24 mouse cellular contexts compared by ENCODE assay signal in the genomic region with DNA sequence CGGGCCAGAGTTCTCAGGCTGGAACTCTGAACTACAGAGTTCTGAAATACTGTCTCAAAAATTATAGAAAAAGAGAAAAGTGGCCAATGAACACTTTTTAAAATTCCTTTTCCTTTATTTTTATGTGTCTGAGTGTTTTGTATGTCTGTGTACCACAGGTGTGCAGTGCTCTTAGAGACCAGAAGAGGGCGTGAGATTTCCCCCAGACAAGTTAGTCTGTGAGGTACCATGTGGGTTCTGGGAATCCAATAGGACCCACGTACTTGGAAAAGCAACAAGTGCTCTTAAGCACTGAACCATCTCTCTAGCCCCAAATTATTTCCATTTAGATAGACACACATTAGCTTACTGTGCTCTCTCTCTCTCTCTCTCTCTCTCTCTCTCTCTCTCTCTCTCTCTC. TPM values are rescaled to one million over a fixed set of nuclear protein-coding genes. Genes with fewer than 3 reads are reported as not detected.
DNase-seq lines count a peak whose midpoint lies in the region; ATAC-seq and TF ChIP-seq lines count a peak whose summit lies in the region.
"Had no signal": no experiment of that assay in that cellular context is flagged by ENCODE, and none has a peak within 500 bp of the region (broad histone marks: within the 10 kb centered on the region; RNA-seq: fewer than 3 reads in every experiment).

No protein-coding gene starts in this region.

- no peak overlapping the region for H3K4me2 ChIP-seq in liver, embryonic 12.5 days
- H3K4me2 ChIP-seq: embryonic facial prominence, embryonic 13.5 days; heart, embryonic 15.5 days; hindbrain, embryonic 12.5 days; intestine, embryonic 15.5 days; limb, embryonic 12.5 days; lung, embryonic 15.5 days; neural tube, embryonic 12.5 days had no signal

- no peaks in the 10 kb centered on the region for H3K36me3 ChIP-seq in liver, adult 2 months (ENCODE audit: control insufficient read depth, insufficient read depth, low read length)
- peaks cover 4% of the 10 kb centered on the region; the same call in 1 of the 2 replicates for H3K36me3 ChIP-seq in liver, embryonic 12.5 days
- H3K36me3 ChIP-seq in E14TG2a.4 (ENCODE audit: insufficient read depth, low read length), result peaks cover 2% of the 10 kb centered on the region

- H3K9me3 ChIP-seq in liver, embryonic 12.5 days (replicated peaks), result no peaks in the 10 kb centered on the region
- no peaks in the 10 kb centered on the region for H3K9me3 ChIP-seq in E14TG2a.4 (ENCODE audit: low read length)
- H3K9me3 ChIP-seq: embryonic facial prominence, embryonic 13.5 days; heart, embryonic 15.5 days; hindbrain, embryonic 12.5 days; intestine, embryonic 15.5 days; limb, embryonic 12.5 days; lung, embryonic 15.5 days; neural tube, embryonic 12.5 days had no signal

- TF ChIP-seq POLR2A in liver, adult 2 months (IDR thresholded peaks at IDR 0.05; ENCODE audit: extremely low read depth, insufficient read depth, low read length), result no peak
- no peak for TF ChIP-seq POLR2A in brain, embryonic 14.5 days (IDR thresholded peaks at IDR 0.05; ENCODE audit: borderline replicate concordance, extremely low read depth, insufficient read depth, insufficient read length, poor library complexity, severe bottlenecking)

- peak; percentile 29; the same call in 1 of the 2 replicates for TF ChIP-seq CTCF in gastrocnemius, adult 2 months (IDR thresholded peaks at IDR 0.05)
- TF ChIP-seq CTCF in liver, adult 2 months (IDR thresholded peaks at IDR 0.05; ENCODE audit: low read depth, low read length), result 0 out of 2 replicates have a peak, but pooled peaks have one; percentile 8
- peak; percentile 92 for TF ChIP-seq CTCF in E14TG2a.4 (conservative IDR thresholded peaks at IDR 0.05; ENCODE audit: low read length)
- peak; percentile 42; the same call in 1 of the 2 replicates for TF ChIP-seq CTCF in brain, embryonic 14.5 days (IDR thresholded peaks at IDR 0.05; ENCODE audit: borderline replicate concordance, extremely low read depth, insufficient read depth, insufficient read length)

- H3K4me1 ChIP-seq in liver, adult 2 months (ENCODE audit: control insufficient read depth, insufficient read depth, low read length), result no peaks in the 10 kb centered on the region
- peaks cover 29% of the 10 kb centered on the region for H3K4me1 ChIP-seq in liver, embryonic 12.5 days
- H3K4me1 ChIP-seq in E14TG2a.4 (replicated peaks; ENCODE audit: low read depth, low read length), result peaks cover 68% of the 10 kb centered on the region

- H3K27me3 ChIP-seq in liver, adult 2 months (ENCODE audit: control insufficient read depth, insufficient read depth, low read length), result peaks cover 3% of the 10 kb centered on the region; the same call in 1 of the 2 replicates
- H3K27me3 ChIP-seq in liver, embryonic 12.5 days (replicated peaks), result peaks cover 83% of the 10 kb centered on the region
- H3K27me3 ChIP-seq in E14TG2a.4 (ENCODE audit: insufficient read depth, low read length), result peaks cover 59% of the 10 kb centered on the region

- no peak overlapping the region for H3K4me3 ChIP-seq in gastrocnemius, adult 2 months
- no peak overlapping the region for H3K4me3 ChIP-seq in liver, adult 2 months (ENCODE audit: insufficient read depth, low read depth, low read length)
- H3K4me3 ChIP-seq in liver, embryonic 12.5 days, result no peak overlapping the region
- no peak overlapping the region for H3K4me3 ChIP-seq in E14TG2a.4 (replicated peaks; ENCODE audit: low read length)
- H3K4me3 ChIP-seq: heart, embryonic 15.5 days; hindbrain, embryonic 12.5 days; intestine, embryonic 15.5 days; limb, embryonic 12.5 days; lung, embryonic 15.5 days; neural tube, embryonic 12.5 days had no signal

- no peak overlapping the region for H3K9ac ChIP-seq in liver, adult 2 months (ENCODE audit: low read depth, low read length)
- H3K9ac ChIP-seq in liver, embryonic 12.5 days, result no peak overlapping the region
- H3K9ac ChIP-seq: embryonic facial prominence, embryonic 13.5 days; heart, embryonic 15.5 days; hindbrain, embryonic 12.5 days; intestine, embryonic 15.5 days; limb, embryonic 12.5 days; lung, embryonic 15.5 days; neural tube, embryonic 12.5 days had no signal

- H3K79me2 ChIP-seq in liver, adult 2 months (ENCODE audit: control insufficient read depth, insufficient read depth, low read length), result no peaks in the 10 kb centered on the region

- DNase-seq in gastrocnemius, adult 2 months, result no peak
- no peak for DNase-seq in gastrocnemius, adult 18-20 months (ENCODE audit: low spot score)
- DNase-seq in liver, adult 2 months (ENCODE audit: extremely low read depth, low read depth, low spot score), result no peak
- no peak for DNase-seq in brain, embryonic 14.5 days (ENCODE audit: low read depth)
- DNase-seq in urinary bladder, adult 2 months (ENCODE audit: low spot score), result no peak
- DNase-seq in thymus, postnatal 25 days, result no peak
- DNase-seq: adrenal gland, adult 2 months; cerebellum, adult 18-20 months; gastrocnemius, postnatal 10 days; heart, adult 18-20 months; kidney, postnatal 10 days; right cerebral cortex, postnatal 4 days; thymus, postnatal 4 days had no signal

- intact Hi-C loops in gastrocnemius, adult 2 months (cut with DNase I), result no loop called here

- no peak overlapping the region for H3K27ac ChIP-seq in gastrocnemius, adult 2 months
- no peak overlapping the region for H3K27ac ChIP-seq in liver, adult 2 months (replicated peaks; ENCODE audit: insufficient read depth, low read depth, low read length)
- no peak overlapping the region for H3K27ac ChIP-seq in liver, embryonic 12.5 days
- H3K27ac ChIP-seq: embryonic facial prominence, embryonic 13.5 days; hindbrain, embryonic 12.5 days; intestine, embryonic 15.5 days; limb, embryonic 12.5 days; lung, embryonic 15.5 days; neural tube, embryonic 12.5 days had no signal

- 82% methylated on average over 3 of the region's 3 CpGs for WGBS in liver, adult 2 months
- 66% methylated on average over 3 of the region's 3 CpGs for WGBS in liver, embryonic 12.5 days (ENCODE audit: insufficient replicate concordance)

- ATAC-seq in liver, embryonic 12.5 days, result no peak
- ATAC-seq: intestine, embryonic 15.5 days; midbrain, embryonic 16.5 days had no signal

RNA-seq across cellular contexts. Expression of a gene that starts 6.0 kb away (rescaled TPM):
- 1 to 10 TPM in 1 of 2 experiments, under 1 TPM in 1; 0.66 to 1.1 TPM for total RNA-seq in gastrocnemius, adult 2 months (2021)
- 1 to 10 TPM in 1 of 2 experiments, under 1 TPM in 1; 0.62 to 1.1 TPM for total RNA-seq in gastrocnemius, adult 18-20 months (2021)
- 0.81 and 1.0 TPM in 2 replicates for total RNA-seq in liver, adult 2 months (2014; rRNA removed)
- 1.4 and 1.8 TPM in 2 replicates for polyA plus RNA-seq in liver, adult 2 months (2012; rRNA removed)
- 1.3 and 1.9 TPM in 2 replicates for polyA plus RNA-seq in liver, embryonic 12.5 days (2016; fragmentation: Nextera tagmentation; extraction: Ambion mirVana)
- polyA plus RNA-seq in brain, embryonic 14.5 days (2012; rRNA removed), result 221 and 276 TPM in 2 replicates
- polyA plus RNA-seq in urinary bladder, adult 2 months (2012; rRNA removed), result 6.9 and 10.4 TPM in 2 replicates

RNA-seq across cellular contexts. Expression of a gene that starts 11.3 kb away (rescaled TPM):
- total RNA-seq in gastrocnemius, adult 2 months (2021), result 10 to 100 TPM; 12.6 to 32.3 TPM
- 10 to 100 TPM; 17.1 to 20.7 TPM for total RNA-seq in gastrocnemius, adult 18-20 months (2021)
- total RNA-seq in liver, adult 2 months (2014; rRNA removed), result 53.7 and 88.7 TPM in 2 replicates
- polyA plus RNA-seq in liver, adult 2 months (2012; rRNA removed), result 155 and 176 TPM in 2 replicates
- polyA plus RNA-seq in liver, embryonic 12.5 days (2016; fragmentation: Nextera tagmentation; extraction: Ambion mirVana), result 55.8 and 58.1 TPM in 2 replicates
- 33.2 and 53.0 TPM in 2 replicates for polyA plus RNA-seq in brain, embryonic 14.5 days (2012; rRNA removed)
- polyA plus RNA-seq in urinary bladder, adult 2 months (2012; rRNA removed), result 190 and 251 TPM in 2 replicates

RNA-seq across cellular contexts. Expression of a gene that starts 28.5 kb away (rescaled TPM):
- total RNA-seq in gastrocnemius, adult 2 months (2021), result 1 to 10 TPM in 1 of 2 experiments, under 1 TPM in 1; 0.51 to 2.7 TPM
- 1 to 10 TPM in 1 of 2 experiments, under 1 TPM in 1; 0.64 to 1.4 TPM for total RNA-seq in gastrocnemius, adult 18-20 months (2021)
- total RNA-seq in liver, adult 2 months (2014; rRNA removed), result 1.6 and 2.5 TPM in 2 replicates
- polyA plus RNA-seq in liver, adult 2 months (2012; rRNA removed), result 4.3 and 7.1 TPM in 2 replicates
- 82.1 and 88.2 TPM in 2 replicates for polyA plus RNA-seq in liver, embryonic 12.5 days (2016; fragmentation: Nextera tagmentation; extraction: Ambion mirVana)
- 4.8 and 5.3 TPM in 2 replicates for polyA plus RNA-seq in brain, embryonic 14.5 days (2012; rRNA removed)
- polyA plus RNA-seq in urinary bladder, adult 2 months (2012; rRNA removed), result 5.7 and 7.2 TPM in 2 replicates

RNA-seq across cellular contexts. Expression of a gene that starts 33.7 kb away (rescaled TPM):
- total RNA-seq in gastrocnemius, adult 2 months (2021), result 10 to 100 TPM; 51.4 to 76.4 TPM
- total RNA-seq in gastrocnemius, adult 18-20 months (2021), result 10 to 100 TPM; 61.2 to 62.0 TPM
- total RNA-seq in liver, adult 2 months (2014; rRNA removed), result 181 and 243 TPM in 2 replicates
- polyA plus RNA-seq in liver, adult 2 months (2012; rRNA removed), result 1,099 and 1,182 TPM in 2 replicates
- 365 and 367 TPM in 2 replicates for polyA plus RNA-seq in liver, embryonic 12.5 days (2016; fragmentation: Nextera tagmentation; extraction: Ambion mirVana)
- polyA plus RNA-seq in brain, embryonic 14.5 days (2012; rRNA removed), result 122 and 129 TPM in 2 replicates
- polyA plus RNA-seq in urinary bladder, adult 2 months (2012; rRNA removed), result 80.3 and 88.2 TPM in 2 replicates

RNA-seq across cellular contexts. Expression of a gene that starts 48.2 kb away (rescaled TPM):
- not detected for total RNA-seq in gastrocnemius, adult 2 months (2021)
- not detected for total RNA-seq in gastrocnemius, adult 18-20 months (2021)
- total RNA-seq in liver, adult 2 months (2014; rRNA removed), result 1.0 and 2.5 TPM in 2 replicates
- polyA plus RNA-seq in liver, adult 2 months (2012; rRNA removed), result 1.2 and 2.1 TPM in 2 replicates
- polyA plus RNA-seq in liver, embryonic 12.5 days (2016; fragmentation: Nextera tagmentation; extraction: Ambion mirVana), result 1.9 and 2.1 TPM in 2 replicates
- 292 and 306 TPM in 2 replicates for polyA plus RNA-seq in brain, embryonic 14.5 days (2012; rRNA removed)
- 1.4 and 2.9 TPM in 2 replicates for polyA plus RNA-seq in urinary bladder, adult 2 months (2012; rRNA removed)
- total RNA-seq: megakaryocyte progenitor cell, adult 5-6 weeks had no signal

Comparison
In these comparisons a context has a peak if more than half of its experiments do, and no peak if none do; other contexts are left out.
1. RNA of a gene that starts 28.5 kb away (polyA plus RNA-seq): 82.1 to 88.2 TPM in liver, embryonic 12.5 days; 5.7 to 7.2 TPM in urinary bladder, adult 2 months, 4.3 to 7.1 TPM in liver, adult 2 months and 4.8 to 5.3 TPM in brain, embryonic 14.5 days; every median in the first group is over 10 times any median in the second.
2. CTCF ChIP-seq: peak in every context shown above with its lines; median percentile 92 in E14TG2a.4; 42 in brain, embryonic 14.5 days; 29 in gastrocnemius, adult 2 months; 8 in liver, adult 2 months.
3. RNA of a gene that starts 6.0 kb away (polyA plus RNA-seq): 221 to 276 TPM in brain, embryonic 14.5 days; 6.9 to 10.4 TPM in urinary bladder, adult 2 months, 1.3 to 1.9 TPM in liver, embryonic 12.5 days and 1.4 to 1.8 TPM in liver, adult 2 months; every median in the first group is over 10 times any median in the second.